Mouse (Mus musculus): ENCODE measurements around the gene Insr. TPM values are rescaled to one million over a fixed set of nuclear protein-coding genes. Genes with fewer than 3 reads are reported as not detected.

Gene Insr
- total RNA-seq, 2 experiments from 2014 or later = 51.6 to 53.9 TPM

GRCm38 (mm10) chr8:3262779-3263178 is 16.6 kb downstream of the Insr start:
- no peak for TF ChIP-seq CTCF (conservative IDR thresholded peaks at IDR 0.05)
- Histone ChIP-seq H3K27ac (no peak overlapping the region), H3K4me3 (no peak overlapping the region)
- DNase-seq (ENCODE audit: low spot score in 2 of 2) = no peak

DNA sequence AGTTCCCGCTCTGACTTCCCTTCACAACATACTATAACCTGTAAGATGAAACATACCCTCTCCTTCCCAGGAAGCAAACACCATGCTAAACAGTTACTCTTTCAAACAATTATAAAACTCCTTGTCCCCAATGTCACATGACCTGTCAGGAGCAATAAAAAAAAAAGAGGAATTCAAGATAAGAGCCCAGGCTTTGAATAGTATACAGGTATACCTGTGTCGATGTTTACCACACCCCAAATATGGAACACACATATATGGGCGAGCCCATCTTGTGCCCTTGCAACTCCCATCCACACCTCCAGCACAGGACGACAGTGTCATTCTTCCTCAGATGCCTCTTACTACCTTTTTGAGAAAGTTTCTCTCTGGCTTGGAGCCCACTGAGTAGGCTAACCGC is 18.3 kb downstream of the Insr start:
- Histone ChIP-seq H3K4me3 (no peak overlapping the region), H3K27ac (no peak overlapping the region)
- no peak for TF ChIP-seq CTCF (conservative IDR thresholded peaks at IDR 0.05)
- DNase-seq (ENCODE audit: low spot score in 2 of 2) = no peak

- DNase-seq (ENCODE audit: low spot score in 2 of 2) = no peak
- Histone ChIP-seq H3K27ac (0 out of 2 replicates have a peak overlapping the region, but pooled peaks have one; percentile 5), H3K4me3 (no peak overlapping the region)
- no peak for TF ChIP-seq CTCF (conservative IDR thresholded peaks at IDR 0.05)
Observed at GRCm38 (mm10) chr8:3260127-3260811, 19.1 kb downstream of the Insr start.

GRCm38 (mm10) chr8:3256147-3256940 is 23.1 kb downstream of the Insr start:
- H3K27ac ChIP-seq = peak overlapping the region; percentile 51; the same call in 1 of the 2 replicates
- no peak for DNase-seq (ENCODE audit: low spot score in 2 of 2)
- TF ChIP-seq CTCF (conservative IDR thresholded peaks at IDR 0.05) = no peak
- H3K4me3 ChIP-seq = no peak overlapping the region

DNA sequence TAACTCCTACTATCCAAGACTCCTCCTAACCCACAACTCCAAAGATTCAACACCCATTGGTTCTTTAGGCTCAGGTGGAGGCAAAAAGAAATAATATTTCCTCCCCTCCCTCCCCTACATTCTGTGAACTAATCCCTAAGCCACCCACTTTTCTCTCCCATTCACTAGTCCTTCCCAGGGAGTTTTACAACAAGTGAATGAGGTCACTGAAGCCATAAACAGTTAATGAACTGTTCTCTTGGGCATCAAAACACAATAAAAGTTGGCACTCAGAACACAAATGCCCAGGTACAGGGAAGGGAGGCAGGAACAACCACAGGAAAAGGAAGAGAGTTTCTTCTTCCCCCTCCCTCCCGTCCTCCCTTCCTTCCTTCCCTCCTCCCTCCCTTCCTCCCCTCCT is 24.1 kb downstream of the Insr start:
- no peak for TF ChIP-seq CTCF (conservative IDR thresholded peaks at IDR 0.05)
- Histone ChIP-seq H3K4me3 (no peak overlapping the region), H3K27ac (no peak overlapping the region)
- DNase-seq (ENCODE audit: low spot score in 2 of 2) = no peak

DNA sequence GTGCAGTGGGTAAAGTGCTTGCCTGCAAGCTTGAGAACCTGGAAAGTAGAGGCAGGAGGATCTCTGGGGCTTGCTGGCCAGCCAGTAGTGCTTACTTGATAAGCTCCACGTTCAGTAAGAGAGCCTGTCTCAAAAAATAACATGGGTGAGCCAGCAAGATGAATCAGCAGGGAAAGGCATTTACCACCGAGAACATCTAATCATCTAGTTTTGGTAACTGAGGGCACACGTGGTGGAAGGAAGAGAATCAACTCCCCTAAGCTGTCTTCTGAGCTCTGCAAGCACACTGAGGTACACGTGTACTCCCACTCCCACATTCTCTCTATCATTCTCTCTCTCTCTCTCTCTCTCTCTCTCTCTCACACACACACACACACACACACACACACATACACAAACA is 26.2 kb downstream of the Insr start:
- Histone ChIP-seq H3K4me3 (no peak overlapping the region), H3K27ac (no peak overlapping the region)
- TF ChIP-seq CTCF (conservative IDR thresholded peaks at IDR 0.05) = no peak
- DNase-seq (ENCODE audit: low spot score in 2 of 2) = no peak

DNA sequence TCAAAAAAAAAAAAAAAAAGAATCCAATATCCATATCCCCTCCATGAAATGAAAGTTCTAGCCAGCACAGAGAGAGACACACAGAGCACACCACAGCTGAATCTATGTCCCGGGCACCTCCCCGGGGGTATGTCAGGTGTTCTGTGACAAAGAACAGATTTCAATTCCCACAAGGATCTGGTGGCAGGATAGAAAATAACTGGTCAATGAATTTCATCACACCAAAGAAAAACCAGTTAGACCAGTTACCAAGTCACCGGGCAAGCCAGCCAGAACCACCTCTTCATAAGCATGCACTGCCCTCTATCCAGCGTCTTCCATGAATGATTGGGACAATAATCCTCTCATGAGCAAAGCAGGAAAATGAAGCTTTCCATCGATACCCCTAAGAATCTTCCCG is 26.8 kb downstream of the Insr start:
- no peak for TF ChIP-seq CTCF (conservative IDR thresholded peaks at IDR 0.05)
- H3K4me3 ChIP-seq = no peak overlapping the region

GRCm38 (mm10) chr8:3251101-3251500 is 28.3 kb downstream of the Insr start:
- Histone ChIP-seq H3K27ac (no peak overlapping the region), H3K4me3 (no peak overlapping the region)
- TF ChIP-seq CTCF (conservative IDR thresholded peaks at IDR 0.05) = no peak
- DNase-seq (ENCODE audit: low spot score in 2 of 2) = no peak

More for the DNA sequence above, 26.8 kb downstream of the Insr start:
- H3K27ac ChIP-seq = no peak overlapping the region
- DNase-seq (ENCODE audit: low spot score in 2 of 2) = no peak

DNA sequence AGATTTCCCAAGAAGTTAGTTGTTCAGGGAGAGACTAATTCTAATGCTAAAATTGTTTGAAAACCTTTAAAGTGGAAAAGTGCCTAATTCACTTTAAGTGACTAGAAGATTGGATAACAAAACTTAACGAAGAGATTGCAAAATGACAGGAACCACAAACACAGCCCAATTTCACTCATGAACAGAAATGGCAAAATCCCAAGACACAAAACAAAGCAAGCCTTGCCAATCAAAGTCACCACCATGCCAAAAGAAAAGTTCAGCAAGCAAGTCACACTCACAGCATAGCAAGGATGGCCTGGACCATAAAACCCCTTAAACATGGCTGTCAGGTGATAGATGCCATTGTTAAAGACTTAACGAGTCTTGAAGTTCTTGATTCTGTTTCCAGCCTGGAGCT is 29.5 kb downstream of the Insr start:
- Histone ChIP-seq H3K4me3 (no peak overlapping the region), H3K27ac (no peak overlapping the region)
- DNase-seq (ENCODE audit: low spot score in 2 of 2) = no peak
- no peak for TF ChIP-seq CTCF (conservative IDR thresholded peaks at IDR 0.05)

GRCm38 (mm10) chr8:3248704-3249103 is 30.7 kb downstream of the Insr start:
- no peak for TF ChIP-seq CTCF (conservative IDR thresholded peaks at IDR 0.05)
- DNase-seq (ENCODE audit: low spot score in 2 of 2) = no peak
- Histone ChIP-seq H3K27ac (no peak overlapping the region), H3K4me3 (no peak overlapping the region)

GRCm38 (mm10) chr8:3247129-3247528 is 32.3 kb downstream of the Insr start:
- no peak overlapping the region for H3K4me3 ChIP-seq
- no peak for TF ChIP-seq CTCF (conservative IDR thresholded peaks at IDR 0.05)
- peak overlapping the region; percentile 46; the same call in 1 of the 2 replicates for H3K27ac ChIP-seq
- DNase-seq (ENCODE audit: low spot score in 2 of 2) = no peak

DNA sequence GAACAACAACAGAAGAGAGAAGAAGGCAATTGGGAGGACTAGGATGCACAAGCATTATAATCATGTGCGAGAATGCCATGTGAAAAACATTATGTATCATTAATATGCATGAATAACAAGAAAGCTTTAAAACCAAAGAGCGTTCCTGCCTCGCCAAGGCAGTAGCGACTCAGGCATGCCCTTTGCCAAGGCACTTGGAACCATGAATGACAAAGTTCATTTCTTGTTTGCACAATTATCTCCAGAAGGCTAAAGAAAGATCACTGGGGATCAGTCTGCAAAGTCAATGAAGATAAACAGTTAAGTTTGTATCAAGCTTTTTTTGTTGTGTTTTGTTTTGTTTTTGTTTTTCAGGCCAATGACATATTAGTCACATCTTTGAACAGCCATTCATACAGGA is 36.2 kb downstream of the Insr start:
- TF ChIP-seq CTCF (conservative IDR thresholded peaks at IDR 0.05) = no peak
- DNase-seq (ENCODE audit: low spot score in 2 of 2) = no peak
- H3K4me3 ChIP-seq = no peak overlapping the region
- no peak overlapping the region for H3K27ac ChIP-seq

GRCm38 (mm10) chr8:3240725-3241124 is 38.7 kb downstream of the Insr start:
- no peak for TF ChIP-seq CTCF (conservative IDR thresholded peaks at IDR 0.05)
- no peak for DNase-seq (ENCODE audit: low spot score in 2 of 2)
- H3K4me3 ChIP-seq = no peak overlapping the region
- H3K27ac ChIP-seq = no peak overlapping the region

GRCm38 (mm10) chr8:3239641-3240040 is 39.8 kb downstream of the Insr start:
- H3K4me3 ChIP-seq = no peak overlapping the region
- no peak for TF ChIP-seq CTCF (conservative IDR thresholded peaks at IDR 0.05)
- DNase-seq (ENCODE audit: low spot score in 2 of 2) = no peak
- no peak overlapping the region for H3K27ac ChIP-seq

All from layer of hippocampus, adult 2 months (tissue).